Mouse (Mus musculus): ENCODE data around the gene Rnf227. TPM values are rescaled to one million over a fixed set of nuclear protein-coding genes. Genes with fewer than 3 reads are reported as not detected.

Gene Rnf227
- polyA plus RNA-seq, 1 experiment from 2014 or later, result 146 TPM

Other genes with a start within 250 kb of the Rnf227 start
- 8.6 and 10.5 TPM in 2 replicates for gene Per1, start 245.2 kb upstream of the Rnf227 start, polyA plus RNA-seq (2015; fragmentation: Nextera tagmentation; extraction: Ambion mirVana)
- gene Hes7, start 220.1 kb upstream of the Rnf227 start, polyA plus RNA-seq (2015; fragmentation: Nextera tagmentation; extraction: Ambion mirVana), result 0.10 and 0.26 TPM in 2 replicates
- gene 9130213A22Rik, start 217.9 kb upstream of the Rnf227 start, polyA plus RNA-seq (2015; fragmentation: Nextera tagmentation; extraction: Ambion mirVana), result 0.28 TPM in 1 of 2 replicates, not detected in the other
- gene Aloxe3, start 214.6 kb upstream of the Rnf227 start, polyA plus RNA-seq (2015; fragmentation: Nextera tagmentation; extraction: Ambion mirVana), result 0.39 and 0.43 TPM in 2 replicates
- gene Alox12b, start 183.5 kb upstream of the Rnf227 start, polyA plus RNA-seq (2015; fragmentation: Nextera tagmentation; extraction: Ambion mirVana), result 0.13 TPM in 1 of 2 replicates, not detected in the other
- 0.06 and 0.07 TPM in 2 replicates for gene Alox8, start 142.6 kb upstream of the Rnf227 start, polyA plus RNA-seq (2015; fragmentation: Nextera tagmentation; extraction: Ambion mirVana)
- gene Gucy2e, start 103.4 kb upstream of the Rnf227 start, polyA plus RNA-seq (2015; fragmentation: Nextera tagmentation; extraction: Ambion mirVana), result 0.32 and 0.42 TPM in 2 replicates
- gene Cntrob, start 16.7 kb upstream of the Rnf227 start, polyA plus RNA-seq (2015; fragmentation: Nextera tagmentation; extraction: Ambion mirVana), result 29.8 and 30.8 TPM in 2 replicates
- 221 and 223 TPM in 2 replicates for gene Trappc1, start 16.5 kb upstream of the Rnf227 start, polyA plus RNA-seq (2015; fragmentation: Nextera tagmentation; extraction: Ambion mirVana)
- gene Kcnab3, start 14.2 kb upstream of the Rnf227 start, polyA plus RNA-seq (2015; fragmentation: Nextera tagmentation; extraction: Ambion mirVana), result 3.9 and 4.9 TPM in 2 replicates
- 83.5 and 91.9 TPM in 2 replicates for gene Chd3, start 28.9 kb downstream of the Rnf227 start, polyA plus RNA-seq (2015; fragmentation: Nextera tagmentation; extraction: Ambion mirVana)
- gene Naa38, start 55.0 kb downstream of the Rnf227 start, polyA plus RNA-seq (2015; fragmentation: Nextera tagmentation; extraction: Ambion mirVana), result 92.2 and 105 TPM in 2 replicates
- 41.8 and 47.7 TPM in 2 replicates for gene Cyb5d1, start 55.2 kb downstream of the Rnf227 start, polyA plus RNA-seq (2015; fragmentation: Nextera tagmentation; extraction: Ambion mirVana)
- 4.9 and 7.0 TPM in 2 replicates for gene Tmem88, start 57.8 kb downstream of the Rnf227 start, polyA plus RNA-seq (2015; fragmentation: Nextera tagmentation; extraction: Ambion mirVana)
- gene Kdm6b, start 73.2 kb downstream of the Rnf227 start, polyA plus RNA-seq (2015; fragmentation: Nextera tagmentation; extraction: Ambion mirVana), result 54.9 and 59.2 TPM in 2 replicates
- gene Dnah2, start 208.6 kb downstream of the Rnf227 start, polyA plus RNA-seq (2015; fragmentation: Nextera tagmentation; extraction: Ambion mirVana), result 2.2 and 2.7 TPM in 2 replicates
- 95.0 and 130 TPM in 2 replicates for gene Efnb3, start 219.7 kb downstream of the Rnf227 start, polyA plus RNA-seq (2015; fragmentation: Nextera tagmentation; extraction: Ambion mirVana)
- 24.5 and 26.9 TPM in 2 replicates for gene Wrap53, start 239.8 kb downstream of the Rnf227 start, polyA plus RNA-seq (2015; fragmentation: Nextera tagmentation; extraction: Ambion mirVana)
- gene Trp53, start 239.9 kb downstream of the Rnf227 start, polyA plus RNA-seq (2015; fragmentation: Nextera tagmentation; extraction: Ambion mirVana), result 84.2 and 93.4 TPM in 2 replicates